Mouse (Mus musculus): ENCODE results near the gene Fgfbp3. TPM values are rescaled to one million over a fixed set of nuclear protein-coding genes. Genes with fewer than 3 reads are reported as not detected.

Fgfbp3 gene
- total and polyA plus RNA-seq, 2 experiments from 2014 or later, result 19.8 to 26.4 TPM

GRCm38 (mm10) chr19:36913064-36913463 is 6.4 kb downstream of the Fgfbp3 start:
- DNase-seq (ENCODE audit: low spot score), result no peak
- Histone ChIP-seq H3K9me3 (ENCODE audit: low read length) (no peaks in the 10 kb centered on the region), H3K9ac (replicated peaks; ENCODE audit: low read length) (no peak overlapping the region), H3K36me3 (ENCODE audit: insufficient read depth, low read length) (no peaks in the 10 kb centered on the region), H3K4me2 (ENCODE audit: low read depth, low read length) (no peak overlapping the region), H3K27ac (no peak overlapping the region), H3K4me1 (ENCODE audit: insufficient read depth, low read length) (peaks cover 3% of the 10 kb centered on the region; the same call in 1 of the 2 replicates), H3K27me3 (ENCODE audit: insufficient read depth, low read length) (no peaks in the 10 kb centered on the region), H3K4me3 (ENCODE audit: low read length) (no peak overlapping the region)
- WGBS, result 72% methylated on average over 7 of the region's 7 CpGs
- ATAC-seq, result no peak
- no peak for TF ChIP-seq CTCF (IDR thresholded peaks at IDR 0.05; ENCODE audit: low read depth)

GRCm38 (mm10) chr19:36910424-36911045 is 8.9 kb downstream of the Fgfbp3 start:
- WGBS, result 10% methylated on average over 12 of the region's 12 CpGs
- peak; percentile 95 for ATAC-seq

GRCm38 (mm10) chr19:36909676-36910292 is 9.6 kb downstream of the Fgfbp3 start:
- Histone ChIP-seq H3K9ac (replicated peaks; ENCODE audit: low read length) (no peak overlapping the region), H3K4me1 (ENCODE audit: insufficient read depth, low read length) (peaks cover 3% of the 10 kb centered on the region; the same call in 1 of the 2 replicates), H3K4me2 (ENCODE audit: low read depth, low read length) (no peak overlapping the region), H3K4me3 (ENCODE audit: low read length) (no peak overlapping the region), H3K27me3 (ENCODE audit: insufficient read depth, low read length) (no peaks in the 10 kb centered on the region), H3K36me3 (ENCODE audit: insufficient read depth, low read length) (no peaks in the 10 kb centered on the region), H3K9me3 (ENCODE audit: low read length) (no peaks in the 10 kb centered on the region), H3K27ac (no peak overlapping the region)
- WGBS, result 21% methylated on average over 9 of the region's 9 CpGs
- DNase-seq (ENCODE audit: low spot score), result peak; percentile 83
- peak; percentile 80 for TF ChIP-seq CTCF (IDR thresholded peaks at IDR 0.05; ENCODE audit: low read depth)
- ATAC-seq, result peak; percentile 41; the same call in 1 of the 2 replicates

More at GRCm38 (mm10) chr19:36910424-36911045, 8.9 kb downstream of the Fgfbp3 start:
- Histone ChIP-seq H3K4me3 (ENCODE audit: low read length) (no peak overlapping the region), H3K4me1 (ENCODE audit: insufficient read depth, low read length) (peaks cover 3% of the 10 kb centered on the region; the same call in 1 of the 2 replicates), H3K27ac (no peak overlapping the region), H3K9ac (replicated peaks; ENCODE audit: low read length) (no peak overlapping the region), H3K9me3 (ENCODE audit: low read length) (no peaks in the 10 kb centered on the region), H3K36me3 (ENCODE audit: insufficient read depth, low read length) (no peaks in the 10 kb centered on the region), H3K27me3 (ENCODE audit: insufficient read depth, low read length) (no peaks in the 10 kb centered on the region), H3K4me2 (ENCODE audit: low read depth, low read length) (peak overlapping the region; percentile 3)
- no peak for TF ChIP-seq CTCF (IDR thresholded peaks at IDR 0.05; ENCODE audit: low read depth)
- DNase-seq (ENCODE audit: low spot score), result peak; percentile 75

GRCm38 (mm10) chr19:36909150-36909549 is 10.3 kb downstream of the Fgfbp3 start:
- DNase-seq (ENCODE audit: low spot score) (no peak), ATAC-seq (no peak)
- WGBS, result 73% methylated on average over 3 of the region's 3 CpGs
- Histone ChIP-seq H3K4me1 (ENCODE audit: insufficient read depth, low read length) (peaks cover 3% of the 10 kb centered on the region; the same call in 1 of the 2 replicates), H3K27me3 (ENCODE audit: insufficient read depth, low read length) (no peaks in the 10 kb centered on the region), H3K27ac (no peak overlapping the region), H3K9me3 (ENCODE audit: low read length) (no peaks in the 10 kb centered on the region), H3K36me3 (ENCODE audit: insufficient read depth, low read length) (no peaks in the 10 kb centered on the region), H3K4me2 (ENCODE audit: low read depth, low read length) (no peak overlapping the region), H3K9ac (replicated peaks; ENCODE audit: low read length) (no peak overlapping the region), H3K4me3 (ENCODE audit: low read length) (no peak overlapping the region)
- TF ChIP-seq CTCF (IDR thresholded peaks at IDR 0.05; ENCODE audit: low read depth), result no peak

- peak; percentile 94 for ATAC-seq
- H3K4me3 ChIP-seq (ENCODE audit: low read length), result peak overlapping the region; percentile 53
- peak overlapping the region; percentile 67 for H3K9ac ChIP-seq (replicated peaks; ENCODE audit: low read length)
- peaks cover 4% of the 10 kb centered on the region; the same call in 1 of the 2 replicates for H3K4me1 ChIP-seq (ENCODE audit: insufficient read depth, low read length)
- no peaks in the 10 kb centered on the region for H3K9me3 ChIP-seq (ENCODE audit: low read length)
- TF ChIP-seq CTCF (IDR thresholded peaks at IDR 0.05; ENCODE audit: low read depth), result no peak
- H3K27me3 ChIP-seq (ENCODE audit: insufficient read depth, low read length), result no peaks in the 10 kb centered on the region
- DNase-seq (ENCODE audit: low spot score), result peak; percentile 86
- H3K4me2 ChIP-seq (ENCODE audit: low read depth, low read length), result peak overlapping the region; percentile 88
- H3K36me3 ChIP-seq (ENCODE audit: insufficient read depth, low read length), result no peaks in the 10 kb centered on the region
- H3K27ac ChIP-seq, result peak overlapping the region; percentile 75
- 2% methylated on average over 41 of the region's 41 CpGs for WGBS
Measured at GRCm38 (mm10) chr19:36904211-36905007, 15.0 kb downstream of the Fgfbp3 start.

GRCm38 (mm10) chr19:36903377-36903776 is 16.0 kb downstream of the Fgfbp3 start:
- DNase-seq (ENCODE audit: low spot score), result no peak
- TF ChIP-seq CTCF (IDR thresholded peaks at IDR 0.05; ENCODE audit: low read depth), result no peak
- no peak for ATAC-seq
- Histone ChIP-seq H3K27me3 (ENCODE audit: insufficient read depth, low read length) (no peaks in the 10 kb centered on the region), H3K27ac (peak overlapping the region; percentile 75), H3K4me3 (ENCODE audit: low read length) (peak overlapping the region; percentile 53; the same call in 1 of the 2 replicates), H3K9me3 (ENCODE audit: low read length) (no peaks in the 10 kb centered on the region), H3K36me3 (ENCODE audit: insufficient read depth, low read length) (no peaks in the 10 kb centered on the region), H3K9ac (replicated peaks; ENCODE audit: low read length) (peak overlapping the region; percentile 67; the same call in 1 of the 2 replicates), H3K4me2 (ENCODE audit: low read depth, low read length) (peak overlapping the region; percentile 88), H3K4me1 (ENCODE audit: insufficient read depth, low read length) (peaks cover 4% of the 10 kb centered on the region; the same call in 1 of the 2 replicates)
- WGBS, result 30% methylated on average over 7 of the region's 7 CpGs

Measured in hindbrain, postnatal 0 days (tissue).